Mouse (Mus musculus) MEL (cell line): Measurements from ENCODE around the gene Gria3. TPM values are rescaled to one million over a fixed set of nuclear protein-coding genes. Genes with fewer than 3 reads are reported as not detected.

Source experiments
- DNase-seq: peaks from one replicate; pipeline ENCODE4 v3.0.0; 2011; ENCODE audit warnings: low read depth, low spot score
- H3K27ac ChIP-seq: 2 replicates; pipeline ENCODE4 v1.5.1; 2012; ENCODE audit warnings: low read depth, mild to moderate bottlenecking, control low read depth, low read length, moderate library complexity; ENCODE audit not compliant: control insufficient read depth
- H3K27me3 ChIP-seq, 2 experiments: fragments of 150-350 bp in 1 of 2; sonication (generic) in 1 of 2; 2 replicates each; pipeline ENCODE4 v1.6.1; 2012; ENCODE audit warnings: low read length in 2 of 2, mild to moderate bottlenecking in 2 of 2, improper control_type of control experiment in 1 of 2, moderate library complexity in 1 of 2; ENCODE audit not compliant: insufficient read depth in 2 of 2, control insufficient read depth in 1 of 2
- H3K36me3 ChIP-seq, 2 experiments: 2 replicates each; pipeline ENCODE4 v1.6.1; 2012 to 2014; ENCODE audit warnings: low read length in 2 of 2, improper control_type of control experiment in 1 of 2, inconsistent platforms in 1 of 2, mild to moderate bottlenecking in 1 of 2; ENCODE audit not compliant: insufficient read depth in 2 of 2, control insufficient read depth in 1 of 2
- H3K4me1 ChIP-seq, 2 experiments: fragments of 150-350 bp in 1 of 2; sonication (generic) in 1 of 2; 2 replicates each; pipeline ENCODE4 v1.6.1; 2012; ENCODE audit warnings: low read length in 2 of 2, improper control_type of control experiment in 1 of 2, mild to moderate bottlenecking in 1 of 2; ENCODE audit not compliant: insufficient read depth in 2 of 2, control insufficient read depth in 1 of 2
- H3K4me3 ChIP-seq, 2 experiments: fragments of 150-350 bp in 1 of 2; sonication (generic) in 1 of 2; 2 replicates each; pipeline ENCODE4 v1.5.1; 2012; ENCODE audit warnings: low read depth in 2 of 2, low read length in 2 of 2, mild to moderate bottlenecking in 2 of 2, moderate library complexity in 2 of 2, control low read depth in 1 of 2, improper control_type of control experiment in 1 of 2; ENCODE audit not compliant: control insufficient read depth in 1 of 2, insufficient read depth in 1 of 2
- H3K79me2 ChIP-seq: 2 replicates; pipeline ENCODE4 v1.6.1; 2012; ENCODE audit warnings: mild to moderate bottlenecking, low read length, moderate library complexity; ENCODE audit not compliant: control insufficient read depth, poor library complexity, insufficient read depth
- H3K9ac ChIP-seq: 2 replicates; pipeline ENCODE4 v1.6.1; 2012; ENCODE audit warnings: low read depth, mild to moderate bottlenecking, control low read depth, low read length, moderate library complexity; ENCODE audit not compliant: control insufficient read depth, poor library complexity, severe bottlenecking
- H3K9me3 ChIP-seq: fragments of 150-350 bp; sonication (generic); replicated peaks from 2 replicates; pipeline ENCODE4 v1.6.1; 2012; ENCODE audit warnings: mild to moderate bottlenecking, low read length, improper control_type of control experiment, moderate library complexity; ENCODE audit not compliant: insufficient read depth
- CHD1 ChIP-seq: IDR thresholded peaks from 2 replicates; pipeline ENCODE4 v1.6.1; 2012; ENCODE audit warnings: low read depth, mild to moderate bottlenecking, inconsistent platforms, low read length, improper control_type of control experiment
- CHD2 ChIP-seq: IDR thresholded peaks from 2 replicates; pipeline ENCODE4 v1.6.1; 2011; ENCODE audit warnings: low read length, improper control_type of control experiment
- E2F4 ChIP-seq: IDR thresholded peaks from 2 replicates; pipeline ENCODE4 v1.6.1; 2011; ENCODE audit warnings: low read depth, low read length, improper control_type of control experiment, borderline replicate concordance
- ELF1 ChIP-seq: IDR thresholded peaks from 2 replicates; pipeline ENCODE4 v1.6.1; 2014; ENCODE audit warnings: low read depth, mild to moderate bottlenecking, inconsistent platforms, low read length, improper control_type of control experiment, moderate library complexity
- ETS1 ChIP-seq: IDR thresholded peaks from 2 replicates; pipeline ENCODE4 v1.6.1; 2012; ENCODE audit warnings: low read depth, mild to moderate bottlenecking, inconsistent platforms, low read length, improper control_type of control experiment, moderate library complexity
- GATA1 ChIP-seq: IDR thresholded peaks from 2 replicates; pipeline ENCODE4 v1.6.1; 2011; ENCODE audit warnings: low read depth, low read length, improper control_type of control experiment
- MAX ChIP-seq: IDR thresholded peaks from 2 replicates; pipeline ENCODE4 v1.6.1; 2011; ENCODE audit warnings: low read length, improper control_type of control experiment
- MXI1 ChIP-seq: IDR thresholded peaks from 2 replicates; pipeline ENCODE4 v1.6.1; 2011; ENCODE audit warnings: mild to moderate bottlenecking, low read depth, low read length, improper control_type of control experiment
- MYB ChIP-seq: IDR thresholded peaks from 2 replicates; pipeline ENCODE4 v1.6.1; 2011; ENCODE audit warnings: mild to moderate bottlenecking, low read depth, low read length, improper control_type of control experiment
- MYC ChIP-seq: IDR thresholded peaks from 2 replicates; pipeline ENCODE4 v1.6.1; 2011; ENCODE audit warnings: low read depth, mild to moderate bottlenecking, low read length, improper control_type of control experiment, moderate library complexity
- NELFE ChIP-seq: IDR thresholded peaks from 2 replicates; pipeline ENCODE4 v1.6.1; 2011; ENCODE audit warnings: low read depth, low read length, improper control_type of control experiment
- NRF1 ChIP-seq: IDR thresholded peaks from 2 replicates; pipeline ENCODE4 v1.6.1; 2014; ENCODE audit warnings: low read depth, mild to moderate bottlenecking, inconsistent platforms, low read length, improper control_type of control experiment, moderate library complexity; ENCODE audit not compliant: poor library complexity, insufficient read depth, severe bottlenecking
- POLR2A ChIP-seq, 2 experiments: IDR thresholded peaks; 2 replicates each; pipeline ENCODE4 v1.6.1; 2011 to 2012; ENCODE audit warnings: low read length in 2 of 2, mild to moderate bottlenecking in 2 of 2, control low read depth in 1 of 2, improper control_type of control experiment in 1 of 2, low read depth in 1 of 2, moderate library complexity in 1 of 2; ENCODE audit not compliant: control insufficient read depth in 1 of 2, insufficient read depth in 1 of 2, poor library complexity in 1 of 2
- POLR2AphosphoS5 ChIP-seq: IDR thresholded peaks from 2 replicates; pipeline ENCODE4 v1.6.1; 2012; ENCODE audit warnings: low read depth, borderline replicate concordance, mild to moderate bottlenecking, inconsistent platforms, low read length, moderate library complexity, mixed read lengths
- RAD21 ChIP-seq: IDR thresholded peaks from 2 replicates; pipeline ENCODE4 v1.6.1; 2011; ENCODE audit warnings: mild to moderate bottlenecking, low read depth, low read length, improper control_type of control experiment
- RCOR1 ChIP-seq: IDR thresholded peaks from 2 replicates; pipeline ENCODE4 v1.6.1; 2012; ENCODE audit warnings: low read depth, mild to moderate bottlenecking, inconsistent platforms, low read length, improper control_type of control experiment
- TCF12 ChIP-seq: IDR thresholded peaks from 2 replicates; pipeline ENCODE4 v1.6.1; 2014; ENCODE audit warnings: low read depth, mild to moderate bottlenecking, inconsistent platforms, low read length, improper control_type of control experiment, moderate library complexity
- USF2 ChIP-seq, 2 experiments: IDR thresholded peaks; 2 replicates each; pipeline ENCODE4 v1.6.1; 2011 to 2012; ENCODE audit warnings: improper control_type of control experiment in 2 of 2, low read length in 2 of 2, borderline replicate concordance in 1 of 2, inconsistent platforms in 1 of 2, low read depth in 1 of 2, mild to moderate bottlenecking in 1 of 2; ENCODE audit not compliant: insufficient read depth in 1 of 2
- ZC3H11A ChIP-seq: IDR thresholded peaks from 2 replicates; pipeline ENCODE4 v1.6.1; 2012; ENCODE audit warnings: low read depth, mild to moderate bottlenecking, inconsistent platforms, low read length, improper control_type of control experiment
- ZMIZ1 ChIP-seq: IDR thresholded peaks from 2 replicates; pipeline ENCODE4 v1.6.1; 2012; ENCODE audit warnings: low read depth, mild to moderate bottlenecking, inconsistent platforms, low read length, improper control_type of control experiment, moderate library complexity
- polyA plus RNA-seq, 2 experiments: library from polyadenylated mRNA; stranded (reverse) in 1 of 2; unstranded in 1 of 2; fragments of >175 nt in 1 of 2; fragments of >200 nt in 1 of 2; gene quantifications; 2 replicates each; pipeline versions ENCODE4 v1.2.1 to v1.2.4; 2012; ENCODE audit warnings: low replicate concordance in 2 of 2, low read depth in 1 of 2; ENCODE audit not compliant: insufficient read length in 2 of 2, insufficient read depth in 1 of 2, missing spikeins in 1 of 2
- total RNA-seq: library from RNA; depleted of rRNA; stranded (reverse); fragments of 300-350 nt; gene quantifications from 2 replicates; pipeline ENCODE4 v1.2.3, GENCODE M21; 2012

Gria3 gene
- total and polyA plus RNA-seq, 3 experiments: not detected

DNA sequence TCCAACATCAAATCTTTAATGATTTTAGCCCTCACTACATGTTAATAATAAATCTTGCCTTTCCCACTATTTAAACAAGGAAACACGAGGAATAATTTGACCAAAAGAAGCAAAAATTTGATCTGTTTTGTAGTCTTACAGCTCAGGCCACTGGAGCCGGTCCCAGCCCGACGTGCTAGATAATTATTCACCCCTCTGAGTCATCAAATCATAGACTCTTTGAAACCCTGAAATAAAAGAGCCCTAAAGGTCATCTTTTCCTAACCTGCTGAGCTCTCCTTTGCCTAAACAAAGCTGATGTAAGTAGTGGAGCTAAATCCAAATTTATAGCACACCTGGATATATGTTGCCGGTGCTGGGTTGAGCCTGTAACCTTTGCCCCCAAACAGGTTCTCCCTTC lies 27.4 kb downstream of the Gria3 start:
- TF ChIP-seq ZMIZ1 (no peak), ELF1 (no peak), NRF1 (no peak), NELFE (no peak), MYB (no peak), MXI1 (no peak)

DNA sequence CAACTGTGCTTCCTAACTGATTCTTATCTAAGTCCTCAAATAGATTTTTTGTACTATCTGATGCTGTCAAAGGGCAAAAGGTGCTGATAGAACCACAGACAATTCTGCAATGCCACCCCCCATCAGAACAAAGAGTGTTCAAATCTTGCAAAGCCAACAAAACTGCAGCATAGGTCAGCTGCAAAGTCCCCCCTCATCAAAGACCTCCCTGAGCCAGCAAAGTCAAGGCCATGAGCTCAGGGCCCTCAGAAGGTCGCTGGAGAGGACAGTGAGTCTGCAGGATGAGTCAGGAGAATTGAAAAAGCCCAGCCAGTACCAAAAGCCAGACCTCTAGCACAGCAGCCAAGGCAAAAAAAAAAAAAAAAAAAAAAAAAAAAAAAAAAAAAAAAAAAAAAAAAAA lies 34.9 kb downstream of the Gria3 start:
- DNase-seq: no peak
- H3K27ac ChIP-seq: no peak overlapping the region
- no peaks in the 10 kb centered on the region for H3K27me3 ChIP-seq
- H3K9ac ChIP-seq: no peak overlapping the region
- no peaks in the 10 kb centered on the region for H3K9me3 ChIP-seq
- no peak overlapping the region for H3K4me3 ChIP-seq
- H3K36me3 ChIP-seq: no peaks in the 10 kb centered on the region
- no peaks in the 10 kb centered on the region for H3K4me1 ChIP-seq
- TF ChIP-seq USF2 (IDR thresholded peaks at IDR 0.05; ENCODE audit: borderline replicate concordance in 1 of 2, insufficient read depth in 1 of 2, low read depth in 1 of 2, low read length in 2 of 2) (no peak), ZC3H11A (no peak), GATA1 (no peak), RCOR1 (no peak), POLR2AphosphoS5 (no peak), ETS1 (no peak), CHD2 (no peak), POLR2A (IDR thresholded peaks at IDR 0.05; ENCODE audit: control insufficient read depth in 1 of 2, insufficient read depth in 1 of 2, low read depth in 1 of 2, low read length in 2 of 2, poor library complexity in 1 of 2) (no peak), ELF1 (no peak), TCF12 (no peak), CHD1 (no peak), MAX (no peak), E2F4 (no peak), MYC (no peak), RAD21 (no peak)
- no peaks in the 10 kb centered on the region for H3K79me2 ChIP-seq

More for the DNA sequence above, 27.4 kb downstream of the Gria3 start:
- H3K27me3 ChIP-seq: no peaks in the 10 kb centered on the region
- no peak overlapping the region for H3K9ac ChIP-seq
- no peak overlapping the region for H3K4me3 ChIP-seq
- no peak overlapping the region for H3K27ac ChIP-seq
- H3K4me1 ChIP-seq: no peaks in the 10 kb centered on the region
- no peak for DNase-seq
- no peaks in the 10 kb centered on the region for H3K36me3 ChIP-seq
- H3K79me2 ChIP-seq: no peaks in the 10 kb centered on the region
- no peaks in the 10 kb centered on the region for H3K9me3 ChIP-seq
